Mouse (Mus musculus): ENCODE data around the gene Mosmo. TPM values are rescaled to one million over a fixed set of nuclear protein-coding genes. Genes with fewer than 3 reads are reported as not detected.
A peak's percentile ranks its signal among the peaks of the same experiment; 100 is the strongest.
"Not testable (repeated sequence)": the region's sequence is repeated elsewhere in the genome, so short reads cannot be mapped to it uniquely, and the experiment has no call there.

The Mosmo gene
- total RNA-seq, 1 experiment from 2014 or later, result 21.6 TPM

DNA sequence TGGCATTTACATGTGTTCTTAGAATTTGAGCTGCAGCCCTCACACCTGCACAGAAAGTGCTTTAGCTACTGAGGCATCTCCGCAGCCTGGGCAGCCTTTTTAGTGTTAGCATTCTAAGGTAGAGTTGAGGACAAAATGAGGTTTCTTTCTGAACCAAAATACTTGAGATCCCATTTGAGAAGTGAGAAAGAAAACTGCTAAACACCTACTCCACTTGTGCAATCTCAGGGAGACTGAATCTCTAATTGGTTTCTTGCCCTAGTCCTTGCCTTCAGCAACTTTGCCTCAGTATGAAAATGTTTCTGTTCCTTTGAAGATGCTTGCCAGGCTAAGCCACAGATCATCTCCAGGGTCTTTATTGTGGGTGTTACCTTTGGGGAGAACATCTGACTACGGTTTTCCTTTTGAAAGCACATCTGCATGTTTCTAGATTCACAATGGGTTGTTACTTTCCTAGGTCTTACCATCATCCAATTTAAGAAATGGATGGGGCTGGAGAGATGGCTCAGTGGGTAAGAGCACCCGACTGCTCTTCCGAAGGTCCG, 16.5 kb downstream of the Mosmo start:
- ATAC-seq (replicated peaks in 1 of 2; ENCODE audit: insufficient read depth in 1 of 2, low FRiP score in 2 of 2, low TSS enrichment in 1 of 2, low read depth in 1 of 2, poor library complexity in 2 of 2, severe bottlenecking in 2 of 2), result no peak

DNA sequence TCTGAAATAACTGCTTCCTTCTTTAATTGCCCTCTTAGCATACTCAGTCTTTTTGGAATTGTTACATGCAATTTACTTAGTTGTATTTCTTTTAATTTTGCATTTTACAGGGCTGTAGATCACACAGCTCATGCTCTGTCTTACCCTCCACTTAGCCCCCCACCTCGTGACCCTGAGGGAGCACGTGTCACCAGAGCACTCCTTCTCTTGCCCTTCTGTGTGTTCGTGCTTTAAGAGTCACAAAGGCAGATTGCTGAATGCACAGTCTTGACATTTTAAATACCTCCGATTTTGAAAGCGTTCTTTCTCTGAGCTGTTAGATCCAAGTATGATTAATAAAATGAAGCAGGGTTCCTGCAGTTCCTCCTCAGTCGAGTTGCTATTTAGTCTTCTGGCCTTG, 17.8 kb downstream of the Mosmo start:
- no peak for ATAC-seq (replicated peaks in 1 of 2; ENCODE audit: insufficient read depth in 1 of 2, low FRiP score in 2 of 2, low TSS enrichment in 1 of 2, low read depth in 1 of 2, poor library complexity in 2 of 2, severe bottlenecking in 2 of 2)

DNA sequence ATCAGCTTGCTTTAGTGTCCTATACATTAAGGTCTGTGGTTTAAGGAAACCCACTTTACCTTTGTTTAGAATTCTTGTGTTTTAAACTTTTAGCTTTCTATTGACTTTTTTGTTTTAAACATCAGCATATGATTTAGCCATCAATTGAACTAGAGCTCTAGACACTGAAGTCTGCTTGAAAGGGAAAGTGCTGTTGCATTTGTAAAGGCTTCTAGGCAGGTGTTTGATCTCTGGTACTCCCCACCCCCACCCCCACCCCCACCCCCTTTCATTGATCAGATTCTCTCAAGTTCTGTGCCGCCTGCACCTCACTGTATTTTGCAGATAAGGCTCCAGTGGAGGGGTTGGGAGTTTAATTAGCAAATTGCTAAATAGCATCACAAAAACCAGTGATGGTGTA, 18.2 kb downstream of the Mosmo start:
- ATAC-seq (replicated peaks in 1 of 2; ENCODE audit: insufficient read depth in 1 of 2, low FRiP score in 2 of 2, low TSS enrichment in 1 of 2, low read depth in 1 of 2, poor library complexity in 2 of 2, severe bottlenecking in 2 of 2), result no peak

DNA sequence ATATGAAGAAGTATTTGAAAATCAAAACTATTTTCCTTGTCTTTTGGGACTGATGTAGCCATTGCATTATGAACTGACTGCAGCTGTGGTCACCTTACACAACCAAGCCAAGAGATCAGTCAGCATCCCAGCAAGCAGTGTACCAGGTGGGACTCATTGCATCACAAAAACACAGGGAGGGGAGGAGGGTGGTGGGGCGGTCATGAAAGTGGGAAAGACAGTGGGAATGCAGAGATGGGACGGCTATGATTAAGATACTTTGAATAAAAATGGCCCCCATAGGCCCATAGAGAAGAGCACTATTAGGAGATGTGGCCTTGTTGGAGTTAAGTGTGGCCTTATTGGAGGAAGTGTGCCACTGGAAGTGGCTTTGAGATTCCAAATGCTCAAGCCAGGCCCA, 18.9 kb downstream of the Mosmo start:
- no peak for ATAC-seq (replicated peaks in 1 of 2; ENCODE audit: insufficient read depth in 1 of 2, low FRiP score in 2 of 2, low TSS enrichment in 1 of 2, low read depth in 1 of 2, poor library complexity in 2 of 2, severe bottlenecking in 2 of 2)

DNA sequence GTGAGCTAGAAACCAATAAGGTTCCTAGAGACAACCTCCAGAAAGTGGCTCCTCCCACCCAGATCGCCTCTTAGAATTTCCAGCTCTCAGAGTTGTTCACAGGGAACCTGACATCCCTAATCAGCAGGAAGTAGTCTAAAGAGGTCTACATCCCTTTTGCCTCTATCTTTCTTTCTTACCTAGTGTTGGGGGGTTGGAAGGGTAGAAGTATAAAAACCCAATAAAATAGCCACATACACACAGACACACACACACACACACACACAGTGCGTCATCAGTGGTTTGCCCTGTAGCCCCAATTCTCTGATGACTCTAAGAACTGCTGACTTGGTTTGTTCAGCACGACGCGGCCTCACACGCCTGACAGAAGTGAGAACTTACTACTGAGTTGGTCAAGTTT, 22.2 kb downstream of the Mosmo start:
- no peak for ATAC-seq (replicated peaks in 1 of 2; ENCODE audit: insufficient read depth in 1 of 2, low FRiP score in 2 of 2, low TSS enrichment in 1 of 2, low read depth in 1 of 2, poor library complexity in 2 of 2, severe bottlenecking in 2 of 2)

DNA sequence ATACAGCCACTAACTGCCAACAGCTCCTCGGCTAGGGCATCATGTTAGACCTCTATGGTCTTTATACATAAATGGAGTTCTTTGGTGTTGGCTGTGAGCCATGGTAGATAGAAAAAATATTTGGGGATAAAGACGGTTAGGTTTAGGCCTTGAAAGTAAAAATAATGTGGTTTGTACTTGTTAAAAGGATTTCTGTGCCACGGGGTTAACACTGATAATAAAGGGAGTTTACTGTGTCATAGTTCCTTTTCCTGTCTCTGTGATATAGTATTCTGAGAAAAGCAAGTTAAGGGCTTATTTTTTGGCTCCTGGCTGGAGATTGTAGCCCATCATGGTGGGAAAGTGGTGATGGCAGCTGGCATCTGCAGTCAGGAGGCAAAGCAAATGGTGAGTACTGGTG, 26.5 kb downstream of the Mosmo start:
- ATAC-seq (replicated peaks in 1 of 2; ENCODE audit: insufficient read depth in 1 of 2, low FRiP score in 2 of 2, low TSS enrichment in 1 of 2, low read depth in 1 of 2, poor library complexity in 2 of 2, severe bottlenecking in 2 of 2), result no peak

DNA sequence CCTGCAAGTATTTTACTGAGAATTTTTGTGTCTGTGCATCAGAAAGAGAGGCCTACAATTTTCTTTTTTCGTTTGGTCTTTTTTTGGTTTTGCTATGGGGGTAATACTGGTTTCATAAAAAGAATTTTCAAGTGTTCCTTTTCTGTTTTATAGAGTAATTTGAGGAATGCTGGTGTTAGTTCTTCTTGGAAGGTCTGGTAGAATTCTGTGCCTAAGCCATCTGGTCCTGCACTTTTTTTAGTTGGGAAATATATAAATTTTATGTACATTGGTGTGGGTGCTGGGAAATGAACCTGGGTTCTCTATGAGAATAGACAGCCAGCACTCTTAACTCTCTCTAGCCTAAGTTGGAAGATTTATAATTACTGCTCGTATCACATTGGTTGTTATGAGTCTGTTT, 34.7 kb downstream of the Mosmo start:
- ATAC-seq (replicated peaks in 1 of 2; ENCODE audit: insufficient read depth in 1 of 2, low FRiP score in 2 of 2, low TSS enrichment in 1 of 2, low read depth in 1 of 2, poor library complexity in 2 of 2, severe bottlenecking in 2 of 2), result no peak

DNA sequence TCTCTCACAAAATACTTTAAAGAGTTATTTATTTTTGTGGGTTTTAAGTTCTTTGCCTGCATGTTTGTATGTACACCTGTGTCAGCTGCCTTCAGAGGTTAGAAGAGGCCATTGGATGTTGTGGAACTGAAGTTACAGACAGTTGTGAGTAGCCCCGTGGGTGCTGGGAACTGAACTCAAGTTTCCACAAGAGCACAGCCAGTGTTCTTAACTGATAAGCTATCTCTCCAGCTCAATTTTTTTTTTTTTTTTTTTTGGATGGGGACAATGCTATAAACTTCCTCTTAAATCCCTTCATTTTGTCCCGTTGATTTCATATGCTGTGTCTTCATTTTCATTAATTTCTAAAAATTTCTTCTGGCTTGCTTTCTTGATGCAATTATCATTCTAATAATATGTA, 35.8 kb downstream of the Mosmo start:
- no peak for ATAC-seq (replicated peaks in 1 of 2; ENCODE audit: insufficient read depth in 1 of 2, low FRiP score in 2 of 2, low TSS enrichment in 1 of 2, low read depth in 1 of 2, poor library complexity in 2 of 2, severe bottlenecking in 2 of 2)

DNA sequence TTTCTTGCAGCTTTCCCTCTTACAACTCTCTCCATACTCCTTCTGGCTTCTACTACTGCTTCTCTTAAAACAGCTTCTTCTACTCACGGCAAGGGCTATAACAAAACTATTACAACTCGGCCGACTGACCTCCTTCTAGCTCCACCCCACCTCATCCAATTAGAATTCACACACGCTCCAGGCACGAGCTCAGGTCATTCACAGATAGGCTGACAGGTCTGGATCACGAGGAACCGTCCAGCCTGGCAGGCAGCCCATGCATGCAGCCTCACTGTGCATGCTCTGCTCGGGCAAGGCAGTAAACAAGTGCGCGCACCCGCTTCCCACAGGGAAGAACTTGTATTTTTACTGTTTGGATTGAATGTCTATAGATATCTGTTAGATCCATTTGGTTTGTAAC, 36.5 kb downstream of the Mosmo start:
- ATAC-seq (replicated peaks in 1 of 2; ENCODE audit: insufficient read depth in 1 of 2, low FRiP score in 2 of 2, low TSS enrichment in 1 of 2, low read depth in 1 of 2, poor library complexity in 2 of 2, severe bottlenecking in 2 of 2), result not testable (repeated sequence)

DNA sequence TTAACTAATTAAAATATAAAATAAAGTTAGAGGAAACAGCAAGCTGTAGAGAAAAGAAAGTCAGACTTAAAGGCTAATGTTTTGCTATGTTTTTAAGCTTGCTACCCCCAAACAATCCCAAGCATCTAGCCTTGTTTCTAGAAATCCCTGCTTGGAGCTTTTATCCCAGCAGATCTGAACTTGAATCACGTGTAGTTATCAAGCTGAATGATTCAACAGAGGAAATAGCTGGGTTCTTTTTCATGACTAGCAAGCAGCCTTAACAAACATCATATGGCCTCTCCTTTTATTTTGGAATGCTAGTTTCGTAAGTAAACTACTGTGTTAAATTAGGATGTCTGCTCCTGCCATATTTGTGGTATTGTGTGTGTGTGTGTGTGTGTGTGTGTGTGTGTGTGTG, 39.8 kb downstream of the Mosmo start:
- ATAC-seq (replicated peaks in 1 of 2; ENCODE audit: insufficient read depth in 1 of 2, low FRiP score in 2 of 2, low TSS enrichment in 1 of 2, low read depth in 1 of 2, poor library complexity in 2 of 2, severe bottlenecking in 2 of 2), result no peak

DNA sequence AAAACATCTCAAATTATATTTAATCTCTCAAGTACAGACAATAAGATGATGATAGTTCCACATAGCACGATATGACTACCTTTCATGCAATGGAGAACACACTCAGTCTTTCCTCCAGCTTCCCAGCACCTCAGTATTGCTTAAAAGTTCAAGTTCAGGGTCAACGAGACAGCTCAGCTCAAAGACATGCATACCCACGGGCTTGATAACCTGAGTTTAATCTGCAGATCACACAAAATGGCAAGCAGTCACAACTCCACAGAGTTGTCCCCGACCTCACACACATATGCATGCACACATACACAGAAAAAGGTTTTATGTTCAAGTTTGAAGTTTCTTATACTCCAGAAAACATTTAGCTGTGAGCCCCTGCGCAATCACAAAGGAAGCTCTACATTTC, 43.6 kb downstream of the Mosmo start:
- ATAC-seq (replicated peaks in 1 of 2; ENCODE audit: insufficient read depth in 1 of 2, low FRiP score in 2 of 2, low TSS enrichment in 1 of 2, low read depth in 1 of 2, poor library complexity in 2 of 2, severe bottlenecking in 2 of 2), result no peak

DNA sequence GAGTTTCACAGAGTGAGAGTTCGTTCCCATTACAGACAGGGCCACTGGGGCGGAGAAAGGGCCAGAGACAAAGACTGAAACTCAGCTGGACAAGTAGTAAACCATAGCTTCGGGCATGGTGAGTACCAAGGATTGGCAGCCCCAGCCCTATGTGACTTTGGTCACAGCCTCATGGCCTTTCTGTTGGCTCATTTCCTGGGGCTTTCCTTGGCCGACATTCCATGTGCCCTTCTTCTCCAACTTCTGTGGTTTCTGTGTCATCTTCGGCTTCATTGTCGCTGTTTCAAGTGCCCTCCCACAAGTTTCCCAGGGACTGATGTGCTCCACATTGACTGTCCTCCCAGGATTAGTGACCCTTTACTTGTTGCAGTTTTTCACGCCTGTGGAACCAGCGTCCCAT, 44.0 kb downstream of the Mosmo start:
- no peak for ATAC-seq (replicated peaks in 1 of 2; ENCODE audit: insufficient read depth in 1 of 2, low FRiP score in 2 of 2, low TSS enrichment in 1 of 2, low read depth in 1 of 2, poor library complexity in 2 of 2, severe bottlenecking in 2 of 2)

DNA sequence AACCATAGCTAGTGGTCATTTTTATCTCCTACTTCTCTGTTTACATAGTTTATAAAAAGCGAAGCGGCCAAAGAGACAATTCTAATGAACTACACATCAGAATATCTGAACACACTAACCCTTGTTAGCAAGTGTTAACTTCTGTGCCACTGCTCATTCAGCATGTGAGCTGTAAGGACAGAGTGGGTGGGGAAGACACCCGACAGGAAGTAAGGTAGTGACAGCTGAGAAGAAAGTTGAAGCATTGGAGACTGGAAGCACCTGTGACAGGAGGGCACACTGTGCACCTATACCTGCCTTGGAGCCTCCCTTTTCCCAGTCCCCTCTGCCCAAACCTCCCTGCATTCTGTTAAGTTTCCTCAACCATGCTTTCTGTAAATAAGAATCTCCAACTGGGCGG, 44.6 kb downstream of the Mosmo start:
- no peak for ATAC-seq (replicated peaks in 1 of 2; ENCODE audit: insufficient read depth in 1 of 2, low FRiP score in 2 of 2, low TSS enrichment in 1 of 2, low read depth in 1 of 2, poor library complexity in 2 of 2, severe bottlenecking in 2 of 2)

DNA sequence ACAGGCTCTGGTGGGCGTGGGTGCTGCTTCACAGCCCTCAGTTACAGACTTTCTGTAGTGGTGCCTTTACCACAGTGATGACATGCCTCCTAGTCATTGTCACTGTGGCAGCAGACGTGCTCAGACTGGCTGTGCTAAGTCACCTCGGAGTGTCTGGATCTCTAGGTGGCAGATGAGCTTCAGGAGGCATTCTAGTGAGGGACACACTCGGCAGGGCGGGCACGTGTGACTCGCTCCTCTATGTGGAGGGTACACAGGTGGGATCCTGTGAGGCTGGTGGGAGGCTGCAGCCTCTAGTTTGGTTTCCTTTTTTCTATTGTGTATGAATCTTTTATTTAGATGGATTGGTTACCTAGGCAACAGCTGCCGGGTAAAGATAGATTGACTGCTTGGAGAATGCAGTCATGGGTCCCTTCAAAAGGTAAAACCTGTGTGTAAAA, 45.4 kb downstream of the Mosmo start:
- no peak for ATAC-seq (replicated peaks in 1 of 2; ENCODE audit: insufficient read depth in 1 of 2, low FRiP score in 2 of 2, low TSS enrichment in 1 of 2, low read depth in 1 of 2, poor library complexity in 2 of 2, severe bottlenecking in 2 of 2)

DNA sequence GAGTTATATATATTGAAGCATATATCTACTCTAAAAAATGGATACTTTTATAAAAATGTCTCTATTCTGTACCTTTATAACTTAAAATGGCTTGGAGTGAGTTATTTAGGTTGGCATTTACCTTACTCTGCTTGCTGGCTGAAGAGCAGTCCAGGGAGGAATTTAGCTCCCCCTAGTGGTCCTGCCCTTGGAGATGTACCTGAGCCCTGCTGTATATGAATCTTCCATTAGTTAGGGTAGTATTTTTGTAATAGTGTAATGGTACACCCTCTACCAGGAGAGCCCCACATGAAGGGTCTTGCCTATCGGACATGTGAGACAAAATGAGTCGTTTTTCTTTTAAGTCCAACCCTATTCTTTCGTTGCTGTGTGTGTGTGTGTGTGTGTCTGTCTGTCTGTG, 50.2 kb downstream of the Mosmo start:
- ATAC-seq (replicated peaks in 1 of 2; ENCODE audit: insufficient read depth in 1 of 2, low FRiP score in 2 of 2, low TSS enrichment in 1 of 2, low read depth in 1 of 2, poor library complexity in 2 of 2, severe bottlenecking in 2 of 2), result peak; percentile 65 to 80; a peak in 3 of 4 replicates

DNA sequence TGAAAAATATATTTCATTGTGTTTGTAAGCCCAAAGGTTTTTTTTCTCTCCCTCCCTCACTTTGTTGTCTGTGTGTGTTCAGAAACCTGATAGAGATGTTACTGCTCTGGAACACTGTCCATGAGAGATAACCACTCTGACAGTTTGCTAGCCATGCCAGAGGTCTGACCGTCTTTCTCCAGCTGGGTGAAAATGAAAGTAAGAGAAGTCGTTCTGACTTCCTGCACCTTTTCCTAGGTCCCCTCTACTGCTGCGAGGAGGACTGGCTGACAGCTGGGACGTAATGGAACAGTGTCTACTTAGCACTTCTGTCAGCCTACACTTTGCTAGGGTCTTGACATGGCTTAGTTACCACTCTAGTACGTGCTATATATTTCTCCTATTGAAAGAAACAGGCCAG, 52.2 kb downstream of the Mosmo start:
- ATAC-seq (replicated peaks in 1 of 2; ENCODE audit: insufficient read depth in 1 of 2, low FRiP score in 2 of 2, low TSS enrichment in 1 of 2, low read depth in 1 of 2, poor library complexity in 2 of 2, severe bottlenecking in 2 of 2), result peak; percentile 68 to 77

DNA sequence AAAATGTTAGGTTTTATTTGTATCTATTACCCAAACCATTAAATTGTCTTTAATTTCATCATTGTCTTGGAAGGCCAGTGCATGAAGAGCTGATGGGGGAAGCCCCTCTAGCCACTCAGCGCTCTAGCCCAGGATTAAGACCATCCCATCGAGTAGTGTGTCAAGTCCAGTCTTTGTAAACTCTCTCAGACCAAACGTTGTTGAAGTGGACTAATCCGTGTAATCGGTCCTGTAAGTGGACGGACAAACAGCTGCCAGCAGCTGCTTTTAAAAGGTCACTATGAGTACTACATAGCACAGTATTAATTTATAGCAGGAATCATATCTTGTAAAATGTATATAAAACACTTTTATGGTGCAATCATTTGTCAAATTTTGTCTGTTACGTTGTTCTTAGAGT, 55.5 kb downstream of the Mosmo start:
- no peak for ATAC-seq (replicated peaks in 1 of 2; ENCODE audit: insufficient read depth in 1 of 2, low FRiP score in 2 of 2, low TSS enrichment in 1 of 2, low read depth in 1 of 2, poor library complexity in 2 of 2, severe bottlenecking in 2 of 2)

DNA sequence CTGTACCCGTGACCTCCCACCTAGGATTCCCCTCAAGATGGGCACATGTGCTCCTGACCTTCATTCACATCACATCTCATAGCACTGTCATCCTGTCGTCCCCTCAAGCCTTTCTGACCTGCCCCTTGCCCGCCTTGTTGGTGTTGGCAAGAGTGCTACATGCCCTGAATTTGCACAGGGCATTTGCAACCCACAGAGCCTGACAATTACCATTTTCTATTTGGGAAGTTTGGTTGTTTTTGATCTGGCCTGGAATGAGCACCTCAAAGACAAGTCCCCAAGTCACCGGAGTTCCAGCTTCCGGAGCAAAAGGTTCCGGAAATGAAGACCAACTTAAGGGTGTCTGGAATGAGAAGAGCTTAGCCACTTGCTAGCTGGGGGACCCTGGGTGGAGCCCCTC, 61.6 kb downstream of the Mosmo start, which contains the start of gene Vwa3a:
Vwa3a (plus strand) TSS at position 301 of the 400 bp plus-strand sequence.
- no peak for ATAC-seq (replicated peaks in 1 of 2; ENCODE audit: insufficient read depth in 1 of 2, low FRiP score in 2 of 2, low TSS enrichment in 1 of 2, low read depth in 1 of 2, poor library complexity in 2 of 2, severe bottlenecking in 2 of 2)

DNA sequence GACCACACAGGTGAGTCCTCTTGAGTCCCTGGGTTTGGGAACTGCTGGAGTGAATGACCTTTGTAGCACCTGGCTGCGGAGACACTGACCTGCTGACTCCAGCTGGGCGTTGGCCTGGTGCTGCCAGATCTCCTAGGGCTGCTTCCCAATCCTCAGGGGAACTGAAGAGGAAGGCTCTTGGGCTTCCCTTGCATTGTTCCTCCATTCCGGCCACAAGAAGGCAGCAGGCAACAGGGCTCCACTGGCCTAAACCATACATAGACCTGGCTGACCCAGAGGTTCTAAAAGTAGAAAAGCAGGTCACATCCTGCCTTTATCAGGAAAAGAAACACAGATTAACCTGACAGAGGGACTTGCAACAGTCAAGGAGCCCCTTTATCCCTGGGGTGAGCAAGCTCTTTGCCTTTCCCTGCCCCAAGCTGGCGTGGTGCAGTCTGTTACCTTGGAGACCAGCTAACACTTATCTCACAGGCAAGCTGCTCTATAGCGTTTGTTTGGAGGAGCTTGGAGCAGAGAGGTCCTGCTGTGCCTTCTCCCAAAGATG, 62.2 kb downstream of the Mosmo start:
- no peak for ATAC-seq (replicated peaks in 1 of 2; ENCODE audit: insufficient read depth in 1 of 2, low FRiP score in 2 of 2, low TSS enrichment in 1 of 2, low read depth in 1 of 2, poor library complexity in 2 of 2, severe bottlenecking in 2 of 2)
